ENCODE assay signal across 8 mouse cellular contexts in the genomic region with DNA sequence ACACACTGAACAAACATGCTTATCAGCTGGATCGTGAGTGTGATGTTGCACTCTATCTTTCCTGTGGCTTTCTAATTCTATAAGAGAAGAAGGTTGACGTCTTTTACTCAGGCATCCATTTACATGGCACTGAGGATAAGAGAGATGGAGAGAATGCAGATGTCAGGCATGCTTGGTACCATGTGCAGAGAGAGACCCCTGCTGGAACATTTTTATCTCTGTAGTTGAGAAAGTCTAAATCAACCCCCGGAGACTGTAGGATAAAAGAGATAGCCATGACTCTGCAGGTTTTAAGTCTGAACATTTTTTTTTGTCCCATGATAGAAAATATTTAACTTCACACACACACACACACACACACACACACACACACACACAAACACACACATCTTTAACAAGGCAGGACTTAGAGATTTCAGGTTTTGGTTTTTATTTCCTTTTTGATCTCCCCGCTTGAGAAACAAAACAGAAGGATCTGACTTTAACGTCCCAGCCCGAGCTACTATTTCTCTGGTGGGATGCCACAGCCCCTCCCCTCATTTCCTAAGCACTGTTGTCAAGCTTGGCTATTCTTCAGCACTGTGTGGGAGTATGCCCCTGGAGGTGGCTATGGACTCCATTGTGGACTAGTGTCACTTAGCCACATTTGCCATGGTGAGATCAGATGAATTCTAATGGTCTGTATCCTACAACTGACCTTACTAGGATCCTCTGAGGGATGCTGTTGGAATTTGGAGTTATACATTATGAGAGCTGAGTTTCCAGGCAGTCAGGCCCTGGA. TPM values are rescaled to one million over a fixed set of nuclear protein-coding genes. Genes with fewer than 3 reads are reported as not detected.
DNase-seq lines count a peak whose midpoint lies in the region; ATAC-seq lines count a peak whose summit lies in the region.
"Had no signal": no experiment of that assay in that cellular context is flagged by ENCODE, and none has a peak within 500 bp of the region (broad histone marks: within the 10 kb centered on the region; RNA-seq: fewer than 3 reads in every experiment).

No protein-coding gene starts in this region.

- H3K4me1 ChIP-seq in heart, embryonic 12.5 days (replicated peaks): peaks cover 25% of the 10 kb centered on the region
- 0 out of 2 replicates have a peak, but pooled peaks cover 3% of the 10 kb centered on the region for H3K4me1 ChIP-seq in kidney, embryonic 16.5 days (ENCODE audit: insufficient read depth, low read length)
- H3K4me1 ChIP-seq in lung, embryonic 16.5 days (replicated peaks; ENCODE audit: control insufficient read depth, insufficient read depth, low read length): peaks cover 9% of the 10 kb centered on the region

- H3K9me3 ChIP-seq in heart, embryonic 12.5 days (replicated peaks): no peaks in the 10 kb centered on the region
- H3K9me3 ChIP-seq in kidney, embryonic 16.5 days (ENCODE audit: low read length): no peaks in the 10 kb centered on the region
- H3K9me3 ChIP-seq in lung, embryonic 16.5 days (ENCODE audit: control insufficient read depth, low read length): no peaks in the 10 kb centered on the region
- H3K9me3 ChIP-seq: limb, embryonic 12.5 days had no signal

- WGBS in heart, embryonic 12.5 days: 26% methylated on average over 6 of the region's 6 CpGs
- 40% methylated on average over 6 of the region's 6 CpGs for WGBS in kidney, embryonic 16.5 days
- 26% methylated on average over 6 of the region's 6 CpGs for WGBS in lung, embryonic 16.5 days

- peak; percentile 34; the same call in 1 of the 2 replicates for ATAC-seq in heart, embryonic 12.5 days (ENCODE audit: insufficient number of reproducible peaks, low FRiP score)
- peak; percentile 76; the same call in 1 of the 2 replicates for ATAC-seq in kidney, embryonic 16.5 days (ENCODE audit: low FRiP score, low TSS enrichment)
- ATAC-seq in lung, embryonic 16.5 days (ENCODE audit: low read depth): peak; percentile 77

- no peak overlapping the region for H3K9ac ChIP-seq in heart, embryonic 12.5 days
- H3K9ac ChIP-seq in kidney, embryonic 16.5 days (replicated peaks; ENCODE audit: low read length): no peak overlapping the region
- H3K9ac ChIP-seq in lung, embryonic 16.5 days (ENCODE audit: low read length): no peak overlapping the region
- H3K9ac ChIP-seq: limb, embryonic 12.5 days had no signal

- peak; percentile 42 to 45 for DNase-seq in B cell, adult 2 months
- DNase-seq in ES-CJ7 (ENCODE audit: low read depth, low spot score): peak; percentile 54
- peak; percentile 76 to 80 for DNase-seq in cerebellum, postnatal 10 days
- peak; percentile 21 to 36 for DNase-seq in right cerebral cortex, postnatal 36 days (ENCODE audit: low spot score in 2 of 2)

- H3K4me3 ChIP-seq in heart, embryonic 12.5 days: no peak overlapping the region
- no peak overlapping the region for H3K4me3 ChIP-seq in kidney, embryonic 16.5 days (ENCODE audit: low read length)
- H3K4me3 ChIP-seq in lung, embryonic 16.5 days (ENCODE audit: low read length): no peak overlapping the region
- H3K4me3 ChIP-seq: limb, embryonic 12.5 days had no signal

- H3K27ac ChIP-seq in heart, embryonic 12.5 days (ENCODE audit: poor library complexity, severe bottlenecking): peak overlapping the region; percentile 60
- H3K27ac ChIP-seq in kidney, embryonic 16.5 days (ENCODE audit: low read length): no peak overlapping the region
- no peak overlapping the region for H3K27ac ChIP-seq in lung, embryonic 16.5 days (ENCODE audit: low read length)
- H3K27ac ChIP-seq: limb, embryonic 12.5 days had no signal

- H3K4me2 ChIP-seq in heart, embryonic 12.5 days: no peak overlapping the region
- no peak overlapping the region for H3K4me2 ChIP-seq in kidney, embryonic 16.5 days (replicated peaks; ENCODE audit: low read depth, low read length)
- no peak overlapping the region for H3K4me2 ChIP-seq in lung, embryonic 16.5 days (ENCODE audit: low read depth, low read length)
- H3K4me2 ChIP-seq: limb, embryonic 12.5 days had no signal

- no peaks in the 10 kb centered on the region for H3K27me3 ChIP-seq in heart, embryonic 12.5 days (replicated peaks)
- no peaks in the 10 kb centered on the region for H3K27me3 ChIP-seq in kidney, embryonic 16.5 days (ENCODE audit: insufficient read depth, low read length)
- no peaks in the 10 kb centered on the region for H3K27me3 ChIP-seq in lung, embryonic 16.5 days (ENCODE audit: control insufficient read depth, insufficient read depth, low read depth, low read length)
- H3K27me3 ChIP-seq: limb, embryonic 12.5 days had no signal

- no peaks in the 10 kb centered on the region for H3K36me3 ChIP-seq in heart, embryonic 12.5 days
- H3K36me3 ChIP-seq in kidney, embryonic 16.5 days (ENCODE audit: insufficient read depth, low read length): no peaks in the 10 kb centered on the region
- no peaks in the 10 kb centered on the region for H3K36me3 ChIP-seq in lung, embryonic 16.5 days (ENCODE audit: control insufficient read depth, insufficient read depth, low read length)
- H3K36me3 ChIP-seq: limb, embryonic 12.5 days had no signal

RNA-seq across cellular contexts. Expression of gene Slc9a9, which starts 55.6 kb away (rescaled TPM):
- polyA plus RNA-seq in heart, embryonic 12.5 days (2016; fragmentation: Nextera tagmentation; extraction: Ambion mirVana): 3.9 and 4.0 TPM in 2 replicates
- 3.9 and 4.3 TPM in 2 replicates for polyA plus RNA-seq in kidney, embryonic 16.5 days (2015; fragmentation: Nextera tagmentation; extraction: Ambion mirVana)
- 4.4 and 4.9 TPM in 2 replicates for polyA plus RNA-seq in lung, embryonic 16.5 days (2015; fragmentation: Nextera tagmentation; extraction: Ambion mirVana)
